8 mouse cellular contexts compared by ENCODE assay signal in genomic region chr7:30320946-30321345, GRCm38 (mm10). TPM values are rescaled to one million over a fixed set of nuclear protein-coding genes. Genes with fewer than 3 reads are reported as not detected.
DNase-seq lines count a peak whose midpoint lies in the region; ATAC-seq and TF ChIP-seq lines count a peak whose summit lies in the region.

No protein-coding gene starts in this region.

- H3K9me3 ChIP-seq in kidney, embryonic 14.5 days (ENCODE audit: control insufficient read depth, low read length) = peaks cover 3% of the 10 kb centered on the region; the same call in 1 of the 2 replicates
- H3K9me3 ChIP-seq in embryonic facial prominence, embryonic 15.5 days (replicated peaks) = 0 out of 2 replicates have a peak, but pooled peaks cover 4% of the 10 kb centered on the region
- 0 out of 2 replicates have a peak, but pooled peaks cover 3% of the 10 kb centered on the region for H3K9me3 ChIP-seq in intestine, embryonic 16.5 days (ENCODE audit: control insufficient read depth, low read length)
- no peaks in the 10 kb centered on the region for H3K9me3 ChIP-seq in midbrain, postnatal 0 days (ENCODE audit: low read length)

- no peaks in the 10 kb centered on the region for H3K27me3 ChIP-seq in kidney, embryonic 14.5 days (ENCODE audit: control insufficient read depth, insufficient read depth, low read length)
- H3K27me3 ChIP-seq in embryonic facial prominence, embryonic 15.5 days = no peaks in the 10 kb centered on the region
- no peaks in the 10 kb centered on the region for H3K27me3 ChIP-seq in intestine, embryonic 16.5 days (replicated peaks; ENCODE audit: control insufficient read depth, insufficient read depth, low read length)
- H3K27me3 ChIP-seq in midbrain, postnatal 0 days (ENCODE audit: insufficient read depth, low read length) = no peaks in the 10 kb centered on the region

- no peak overlapping the region for H3K9ac ChIP-seq in kidney, embryonic 14.5 days (ENCODE audit: low read depth, low read length)
- H3K9ac ChIP-seq in embryonic facial prominence, embryonic 15.5 days = peak overlapping the region; percentile 13; the same call in 1 of the 2 replicates
- H3K9ac ChIP-seq in intestine, embryonic 16.5 days (ENCODE audit: low read depth, low read length) = peak overlapping the region; percentile 32; the same call in 1 of the 2 replicates
- H3K9ac ChIP-seq in midbrain, postnatal 0 days (replicated peaks; ENCODE audit: low read length, poor library complexity, severe bottlenecking) = no peak overlapping the region

- TF ChIP-seq CTCF in midbrain, postnatal 0 days (IDR thresholded peaks at IDR 0.05) = no peak

- DNase-seq in kidney, postnatal 14 days = no peak
- DNase-seq in midbrain, postnatal 0 days (ENCODE audit: low spot score) = no peak
- no peak for DNase-seq in adrenal gland, adult 2 months
- DNase-seq in urinary bladder, adult 18-20 months (ENCODE audit: low spot score in 2 of 2) = no peak
- no peak for DNase-seq in retina, postnatal 1 day

- H3K4me2 ChIP-seq in kidney, embryonic 14.5 days (replicated peaks; ENCODE audit: low read depth, low read length) = peak overlapping the region; percentile 79
- H3K4me2 ChIP-seq in embryonic facial prominence, embryonic 15.5 days (replicated peaks) = peak overlapping the region; percentile 81
- H3K4me2 ChIP-seq in intestine, embryonic 16.5 days (ENCODE audit: low read depth, low read length) = peak overlapping the region; percentile 68
- peak overlapping the region; percentile 72 for H3K4me2 ChIP-seq in midbrain, postnatal 0 days (ENCODE audit: low read depth, low read length, poor library complexity, severe bottlenecking)

- ATAC-seq in kidney, embryonic 14.5 days (ENCODE audit: low FRiP score, low TSS enrichment) = no peak
- ATAC-seq in embryonic facial prominence, embryonic 15.5 days (ENCODE audit: insufficient number of reproducible peaks, low FRiP score, low TSS enrichment, low read depth) = no peak
- no peak for ATAC-seq in intestine, embryonic 16.5 days
- ATAC-seq in midbrain, postnatal 0 days (ENCODE audit: low FRiP score) = no peak

- no peaks in the 10 kb centered on the region for H3K36me3 ChIP-seq in kidney, embryonic 14.5 days (ENCODE audit: control insufficient read depth, insufficient read depth, low read length)
- H3K36me3 ChIP-seq in embryonic facial prominence, embryonic 15.5 days = no peaks in the 10 kb centered on the region
- H3K36me3 ChIP-seq in intestine, embryonic 16.5 days (ENCODE audit: control insufficient read depth, insufficient read depth, low read length) = no peaks in the 10 kb centered on the region
- no peaks in the 10 kb centered on the region for H3K36me3 ChIP-seq in midbrain, postnatal 0 days (ENCODE audit: insufficient read depth, low read length)

- H3K4me1 ChIP-seq in kidney, embryonic 14.5 days (ENCODE audit: control insufficient read depth, insufficient read depth, low read length) = peaks cover 13% of the 10 kb centered on the region
- H3K4me1 ChIP-seq in embryonic facial prominence, embryonic 15.5 days = peaks cover 13% of the 10 kb centered on the region
- H3K4me1 ChIP-seq in intestine, embryonic 16.5 days (ENCODE audit: control insufficient read depth, insufficient read depth, low read length) = peaks cover 4% of the 10 kb centered on the region
- no peaks in the 10 kb centered on the region for H3K4me1 ChIP-seq in midbrain, postnatal 0 days (ENCODE audit: insufficient read depth, low read length)

- no peak overlapping the region for H3K27ac ChIP-seq in kidney, embryonic 14.5 days (ENCODE audit: low read depth, low read length)
- H3K27ac ChIP-seq in embryonic facial prominence, embryonic 15.5 days (replicated peaks) = no peak overlapping the region
- H3K27ac ChIP-seq in intestine, embryonic 16.5 days (ENCODE audit: low read length) = no peak overlapping the region
- no peak overlapping the region for H3K27ac ChIP-seq in midbrain, postnatal 0 days (ENCODE audit: low read depth, low read length)

- peak overlapping the region; percentile 82; the same call in 1 of the 2 replicates for H3K4me3 ChIP-seq in kidney, embryonic 14.5 days (ENCODE audit: low read length)
- peak overlapping the region; percentile 89 for H3K4me3 ChIP-seq in embryonic facial prominence, embryonic 15.5 days (replicated peaks)
- H3K4me3 ChIP-seq in intestine, embryonic 16.5 days (ENCODE audit: low read length) = peak overlapping the region; percentile 68; the same call in 1 of the 2 replicates
- peak overlapping the region; percentile 68; the same call in 1 of the 2 replicates for H3K4me3 ChIP-seq in midbrain, postnatal 0 days (ENCODE audit: low read depth, low read length)

- WGBS in kidney, embryonic 14.5 days = 82% methylated on average over 2 of the region's 2 CpGs
- WGBS in embryonic facial prominence, embryonic 15.5 days = 69% methylated on average over 2 of the region's 2 CpGs
- 69% methylated on average over 2 of the region's 2 CpGs for WGBS in intestine, embryonic 16.5 days
- WGBS in midbrain, postnatal 0 days = 80% methylated on average over 2 of the region's 2 CpGs

RNA-seq across cellular contexts. Expression of gene E130208F15Rik, which starts 0.6 kb away (rescaled TPM):
- not detected in 2 replicates for polyA plus RNA-seq in kidney, embryonic 14.5 days (2014; fragmentation: Nextera tagmentation; extraction: Ambion mirVana)
- 0.60 and 1.9 TPM in 2 replicates for polyA plus RNA-seq in embryonic facial prominence, embryonic 15.5 days (2015; fragmentation: Nextera tagmentation; extraction: Ambion mirVana)
- 0.61 and 2.8 TPM in 2 replicates for polyA plus RNA-seq in intestine, embryonic 16.5 days (2015; fragmentation: Nextera tagmentation; extraction: Ambion mirVana)
- total RNA-seq in midbrain, postnatal 0 days (2014; rRNA removed) = 0.05 and 0.19 TPM in 2 replicates
- not detected in 2 replicates for polyA plus RNA-seq in midbrain, postnatal 0 days (2015; fragmentation: Nextera tagmentation; extraction: Ambion mirVana)
- 1 to 10 TPM; 1.2 to 1.6 TPM for total RNA-seq in adrenal gland, adult 2 months (2021)
- 2.0 and 2.7 TPM in 2 replicates for polyA plus RNA-seq in adrenal gland, adult 2 months (2012; rRNA removed)

RNA-seq across cellular contexts. Expression of gene Sdhaf1, which starts 2.7 kb away (rescaled TPM):
- polyA plus RNA-seq in kidney, embryonic 14.5 days (2014; fragmentation: Nextera tagmentation; extraction: Ambion mirVana) = 20.6 and 21.5 TPM in 2 replicates
- 17.9 and 18.8 TPM in 2 replicates for polyA plus RNA-seq in embryonic facial prominence, embryonic 15.5 days (2015; fragmentation: Nextera tagmentation; extraction: Ambion mirVana)
- 13.8 and 14.3 TPM in 2 replicates for polyA plus RNA-seq in intestine, embryonic 16.5 days (2015; fragmentation: Nextera tagmentation; extraction: Ambion mirVana)
- 11.5 and 14.7 TPM in 2 replicates for total RNA-seq in midbrain, postnatal 0 days (2014; rRNA removed)
- 16.5 and 16.8 TPM in 2 replicates for polyA plus RNA-seq in midbrain, postnatal 0 days (2015; fragmentation: Nextera tagmentation; extraction: Ambion mirVana)
- total RNA-seq in adrenal gland, adult 2 months (2021) = 10 to 100 TPM in 1 of 2 experiments, 1 to 10 TPM in 1; 9.1 to 18.7 TPM
- polyA plus RNA-seq in adrenal gland, adult 2 months (2012; rRNA removed) = 52.4 and 74.3 TPM in 2 replicates

RNA-seq across cellular contexts. Expression of gene Syne4, which starts 6.3 kb away (rescaled TPM):
- 43.5 and 72.9 TPM in 2 replicates for polyA plus RNA-seq in kidney, embryonic 14.5 days (2014; fragmentation: Nextera tagmentation; extraction: Ambion mirVana)
- polyA plus RNA-seq in embryonic facial prominence, embryonic 15.5 days (2015; fragmentation: Nextera tagmentation; extraction: Ambion mirVana) = 30.5 and 36.9 TPM in 2 replicates
- 58.9 and 59.7 TPM in 2 replicates for polyA plus RNA-seq in intestine, embryonic 16.5 days (2015; fragmentation: Nextera tagmentation; extraction: Ambion mirVana)
- total RNA-seq in midbrain, postnatal 0 days (2014; rRNA removed) = 7.3 and 14.1 TPM in 2 replicates
- 11.7 and 13.6 TPM in 2 replicates for polyA plus RNA-seq in midbrain, postnatal 0 days (2015; fragmentation: Nextera tagmentation; extraction: Ambion mirVana)
- total RNA-seq in adrenal gland, adult 2 months (2021) = 10 to 100 TPM; 18.8 to 34.5 TPM
- 51.8 and 59.1 TPM in 2 replicates for polyA plus RNA-seq in adrenal gland, adult 2 months (2012; rRNA removed)

RNA-seq across cellular contexts. Expression of gene Alkbh6, which starts 12.4 kb away (rescaled TPM):
- polyA plus RNA-seq in kidney, embryonic 14.5 days (2014; fragmentation: Nextera tagmentation; extraction: Ambion mirVana) = 85.5 and 112 TPM in 2 replicates
- polyA plus RNA-seq in embryonic facial prominence, embryonic 15.5 days (2015; fragmentation: Nextera tagmentation; extraction: Ambion mirVana) = 84.9 and 92.8 TPM in 2 replicates
- polyA plus RNA-seq in intestine, embryonic 16.5 days (2015; fragmentation: Nextera tagmentation; extraction: Ambion mirVana) = 68.8 and 70.6 TPM in 2 replicates
- total RNA-seq in midbrain, postnatal 0 days (2014; rRNA removed) = 76.1 and 121 TPM in 2 replicates
- polyA plus RNA-seq in midbrain, postnatal 0 days (2015; fragmentation: Nextera tagmentation; extraction: Ambion mirVana) = 129 and 140 TPM in 2 replicates
- 10 to 100 TPM; 57.8 to 73.6 TPM for total RNA-seq in adrenal gland, adult 2 months (2021)
- 276 and 312 TPM in 2 replicates for polyA plus RNA-seq in adrenal gland, adult 2 months (2012; rRNA removed)

RNA-seq across cellular contexts. Expression of gene Clip3, which starts 29.4 kb away (rescaled TPM):
- polyA plus RNA-seq in kidney, embryonic 14.5 days (2014; fragmentation: Nextera tagmentation; extraction: Ambion mirVana) = 30.7 and 51.1 TPM in 2 replicates
- polyA plus RNA-seq in embryonic facial prominence, embryonic 15.5 days (2015; fragmentation: Nextera tagmentation; extraction: Ambion mirVana) = 36.3 and 47.3 TPM in 2 replicates
- 20.9 and 22.1 TPM in 2 replicates for polyA plus RNA-seq in intestine, embryonic 16.5 days (2015; fragmentation: Nextera tagmentation; extraction: Ambion mirVana)
- total RNA-seq in midbrain, postnatal 0 days (2014; rRNA removed) = 140 and 197 TPM in 2 replicates
- polyA plus RNA-seq in midbrain, postnatal 0 days (2015; fragmentation: Nextera tagmentation; extraction: Ambion mirVana) = 144 and 155 TPM in 2 replicates
- total RNA-seq in adrenal gland, adult 2 months (2021) = 10 to 100 TPM; 27.9 to 28.7 TPM
- 10.2 and 17.3 TPM in 2 replicates for polyA plus RNA-seq in adrenal gland, adult 2 months (2012; rRNA removed)

Comparison
In these comparisons a context has a peak if more than half of its experiments do, and no peak if none do; other contexts are left out.
1. H3K9ac ChIP-seq: peak in embryonic facial prominence, embryonic 15.5 days (single experiment) and intestine, embryonic 16.5 days (single experiment); none in kidney, embryonic 14.5 days (single experiment) and midbrain, postnatal 0 days (single experiment).
2. Peak in every context shown above with its lines, with median percentiles within 50 percentile points of each other: H3K4me2 ChIP-seq and H3K4me3 ChIP-seq.